Comparison of ENCODE assay signal across 10 mouse cellular contexts in the genomic region with DNA sequence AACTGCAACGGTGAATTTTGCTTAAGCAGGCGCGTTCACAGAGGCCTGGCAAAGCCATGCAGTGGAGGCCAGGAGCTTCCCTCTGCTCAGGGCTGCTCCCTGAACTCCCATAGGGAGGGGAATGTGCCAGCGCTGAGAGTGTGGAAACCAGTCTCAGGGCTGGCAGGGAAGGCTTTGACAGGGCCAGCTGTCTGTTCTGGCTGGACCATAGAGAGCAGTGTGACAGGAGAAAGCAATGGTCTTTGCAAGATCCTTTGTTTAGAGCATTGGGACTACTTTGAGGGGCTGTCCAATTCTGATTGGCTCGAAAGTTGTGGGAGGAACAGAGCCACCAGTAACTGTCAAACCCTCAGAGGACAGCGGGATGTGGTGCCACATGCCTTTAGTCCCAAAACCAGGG. TPM values are rescaled to one million over a fixed set of nuclear protein-coding genes. Genes with fewer than 3 reads are reported as not detected.
A peak's percentile ranks its signal among the peaks of the same experiment; 100 is the strongest.
DNase-seq lines count a peak whose midpoint lies in the region; ATAC-seq and TF ChIP-seq lines count a peak whose summit lies in the region.
"Had no signal": no experiment of that assay in that cellular context is flagged by ENCODE, and none has a peak within 500 bp of the region (broad histone marks: within the 10 kb centered on the region; RNA-seq: fewer than 3 reads in every experiment).

No protein-coding gene starts in this region.

- peaks cover 4% of the 10 kb centered on the region; the same call in 1 of the 2 replicates for H3K36me3 ChIP-seq in heart, embryonic 14.5 days (ENCODE audit: control insufficient read depth, insufficient read depth, low read length)
- H3K36me3 ChIP-seq in lung, postnatal 0 days (ENCODE audit: insufficient read depth, low read length), result no peaks in the 10 kb centered on the region
- H3K36me3 ChIP-seq: neural tube, embryonic 13.5 days had no signal

- peak overlapping the region; percentile 27 to 70; a peak in 3 of 4 replicates for H3K27ac ChIP-seq in heart, embryonic 14.5 days (replicated peaks in 1 of 2; ENCODE audit: control insufficient read depth in 1 of 2, insufficient read depth in 1 of 2, low read depth in 2 of 2, low read length in 2 of 2)
- peak overlapping the region; percentile 48 for H3K27ac ChIP-seq in lung, postnatal 0 days (ENCODE audit: low read length)
- H3K27ac ChIP-seq: neural tube, embryonic 13.5 days had no signal

- no peak for TF ChIP-seq EP300 in lung, postnatal 0 days (IDR thresholded peaks at IDR 0.05)

- peaks cover 10 to 15% of the 10 kb centered on the region in 2 experiments; a peak in 3 of 4 replicates for H3K4me1 ChIP-seq in heart, embryonic 14.5 days (ENCODE audit: control insufficient read depth in 2 of 2, insufficient read depth in 2 of 2, low read length in 2 of 2)
- H3K4me1 ChIP-seq in lung, postnatal 0 days (ENCODE audit: insufficient read depth, low read depth, low read length), result peaks cover 26% of the 10 kb centered on the region

- TF ChIP-seq CTCF in lung, postnatal 0 days (IDR thresholded peaks at IDR 0.05), result no peak

- no peak overlapping the region for H3K4me2 ChIP-seq in heart, embryonic 14.5 days (ENCODE audit: low read length)
- H3K4me2 ChIP-seq in lung, postnatal 0 days (replicated peaks; ENCODE audit: low read depth, low read length), result peak overlapping the region; percentile 12; the same call in 1 of the 2 replicates
- H3K4me2 ChIP-seq: neural tube, embryonic 13.5 days had no signal

- ATAC-seq in heart, embryonic 14.5 days (ENCODE audit: insufficient number of reproducible peaks, insufficient read depth, low FRiP score, low read depth), result no peak
- peak; percentile 47 for ATAC-seq in lung, postnatal 0 days
- no peak for ATAC-seq in megakaryocyte, adult 5-6 weeks (ENCODE audit: poor library complexity, severe bottlenecking)

- no peaks in the 10 kb centered on the region for H3K9me3 ChIP-seq in heart, embryonic 14.5 days (ENCODE audit: control insufficient read depth, low read length)
- no peaks in the 10 kb centered on the region for H3K9me3 ChIP-seq in lung, postnatal 0 days (ENCODE audit: low read length)
- H3K9me3 ChIP-seq: neural tube, embryonic 13.5 days had no signal

- H3K9ac ChIP-seq in heart, embryonic 14.5 days (ENCODE audit: low read length), result no peak overlapping the region
- no peak overlapping the region for H3K9ac ChIP-seq in lung, postnatal 0 days (replicated peaks; ENCODE audit: low read depth)
- H3K9ac ChIP-seq: neural tube, embryonic 13.5 days had no signal

- H3K4me3 ChIP-seq in heart, embryonic 14.5 days (ENCODE audit: control insufficient read depth in 1 of 2, insufficient read depth in 1 of 2, low read depth in 1 of 2, low read length in 2 of 2), result no peak overlapping the region
- H3K4me3 ChIP-seq in lung, postnatal 0 days (ENCODE audit: low read depth, low read length), result no peak overlapping the region
- H3K4me3 ChIP-seq: neural tube, embryonic 13.5 days had no signal

- 51% methylated on average over 6 of the region's 6 CpGs for WGBS in heart, embryonic 14.5 days
- WGBS in lung, postnatal 0 days, result 31% methylated on average over 6 of the region's 6 CpGs

- H3K27me3 ChIP-seq in heart, embryonic 14.5 days (ENCODE audit: control insufficient read depth, insufficient read depth, low read length), result no peaks in the 10 kb centered on the region
- no peaks in the 10 kb centered on the region for H3K27me3 ChIP-seq in lung, postnatal 0 days (replicated peaks; ENCODE audit: insufficient read depth, low read length)
- H3K27me3 ChIP-seq: neural tube, embryonic 13.5 days had no signal

- DNase-seq in embryo, embryonic 11 days, result peak; percentile 13
- no peak for DNase-seq in embryo, embryonic 9.5 days (ENCODE audit: extremely low spot score)
- DNase-seq in adipocyte (ENCODE audit: low spot score), result peak; percentile 92
- DNase-seq in lung, postnatal 0 days (ENCODE audit: low spot score), result peak; percentile 69
- no peak for DNase-seq in frontal cortex, postnatal 25 days (ENCODE audit: low spot score in 2 of 2)
- DNase-seq in embryo, embryonic 10.5 days (ENCODE audit: low spot score), result no peak
- DNase-seq: kidney, adult 18-20 months had no signal

RNA-seq across cellular contexts. Expression of a gene that starts 5.9 kb away (rescaled TPM):
- 16.6 and 17.2 TPM in 2 replicates for polyA plus RNA-seq in heart, embryonic 14.5 days (2014; fragmentation: Nextera tagmentation; extraction: Ambion mirVana)
- polyA plus RNA-seq in lung, postnatal 0 days (2015; fragmentation: Nextera tagmentation; extraction: Ambion mirVana), result 127 and 136 TPM in 2 replicates
- 0.80 and 0.83 TPM in 2 replicates for total RNA-seq in megakaryocyte, adult 5-6 weeks (2015)
- total RNA-seq in megakaryocyte, adult 5-6 weeks (2017), result 2.2 and 3.0 TPM in 2 replicates

RNA-seq across cellular contexts. Expression of a gene that starts 58.0 kb away (rescaled TPM):
- polyA plus RNA-seq in heart, embryonic 14.5 days (2014; fragmentation: Nextera tagmentation; extraction: Ambion mirVana), result not detected in 2 replicates
- 0.42 and 1.6 TPM in 2 replicates for polyA plus RNA-seq in lung, postnatal 0 days (2015; fragmentation: Nextera tagmentation; extraction: Ambion mirVana)
- not detected in 2 replicates for total RNA-seq in megakaryocyte, adult 5-6 weeks (2015)
- not detected in 2 replicates for total RNA-seq in megakaryocyte, adult 5-6 weeks (2017)

Comparison
In these comparisons a context has a peak if more than half of its experiments do, and no peak if none do; other contexts are left out.
1. DNase-seq: peak in embryo, embryonic 11 days (single experiment), adipocyte (single experiment) and lung, postnatal 0 days (single experiment); none in embryo, embryonic 9.5 days (single experiment), frontal cortex, postnatal 25 days (0 of 2) and embryo, embryonic 10.5 days (single experiment).